Comparison of ENCODE assay signal across 12 mouse cellular contexts in the genomic region with DNA sequence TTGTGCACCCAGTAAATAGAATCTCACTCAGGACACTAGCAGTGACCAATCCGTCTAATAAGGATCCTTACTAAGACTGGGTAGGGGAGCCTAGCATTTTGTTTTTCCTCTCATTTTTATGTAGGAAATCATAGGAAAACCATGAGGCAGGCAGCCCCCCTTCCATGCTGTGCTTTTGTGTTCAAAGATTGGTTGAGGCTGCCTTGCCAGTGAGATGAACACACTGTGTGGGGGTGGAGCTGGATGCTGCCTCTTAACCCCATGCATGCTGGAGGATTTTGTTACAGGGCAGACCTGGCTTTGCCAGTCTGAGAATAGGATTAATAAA.
DNase-seq lines count a peak whose midpoint lies in the region; ATAC-seq and TF ChIP-seq lines count a peak whose summit lies in the region.
"Had no signal": no experiment of that assay in that cellular context is flagged by ENCODE, and none has a peak within 500 bp of the region (broad histone marks: within the 10 kb centered on the region; RNA-seq: fewer than 3 reads in every experiment).

No protein-coding gene starts in this region.

- 26% methylated on average over 1 of the region's 1 CpGs for WGBS in hindbrain, embryonic 10.5 days
- 29% methylated on average over 1 of the region's 1 CpGs for WGBS in limb, embryonic 14.5 days

- peak overlapping the region; percentile 30 for H3K4me3 ChIP-seq in hindbrain, embryonic 10.5 days
- no peak overlapping the region for H3K4me3 ChIP-seq in limb, embryonic 14.5 days (replicated peaks; ENCODE audit: low read length)

- H3K9me3 ChIP-seq in hindbrain, embryonic 10.5 days = no peaks in the 10 kb centered on the region
- no peaks in the 10 kb centered on the region for H3K9me3 ChIP-seq in limb, embryonic 14.5 days (ENCODE audit: control insufficient read depth, low read length)

- H3K4me2 ChIP-seq in limb, embryonic 14.5 days (replicated peaks; ENCODE audit: low read depth, low read length, severe bottlenecking) = no peak overlapping the region

- peak; percentile 35 to 49 for DNase-seq in right cerebral cortex, postnatal 10 days (ENCODE audit: low spot score in 2 of 2)
- DNase-seq in right cerebral cortex, postnatal 14 days = no peak
- DNase-seq in hindbrain, embryonic 10.5 days (ENCODE audit: low spot score) = peak; percentile 68
- peak; percentile 12 for DNase-seq in limb, embryonic 14.5 days (ENCODE audit: low spot score)
- DNase-seq in retina, embryonic 14.5 days (ENCODE audit: low spot score) = peak; percentile 69
- DNase-seq in gastrocnemius, postnatal 10 days = no peak
- no peak for DNase-seq in adrenal gland, postnatal 36 days
- DNase-seq: cerebellum, adult 18-20 months; liver; thymus, adult 18-20 months had no signal

- H3K27me3 ChIP-seq in hindbrain, embryonic 10.5 days (ENCODE audit: insufficient read depth, poor library complexity, severe bottlenecking) = no peaks in the 10 kb centered on the region
- H3K27me3 ChIP-seq in limb, embryonic 14.5 days (ENCODE audit: control insufficient read depth, insufficient read depth, low read length) = no peaks in the 10 kb centered on the region
- H3K27me3 ChIP-seq: CH12.LX had no signal

- no peak overlapping the region for H3K9ac ChIP-seq in limb, embryonic 14.5 days (ENCODE audit: low read depth, low read length, severe bottlenecking)

- no peaks in the 10 kb centered on the region for H3K36me3 ChIP-seq in hindbrain, embryonic 10.5 days
- H3K36me3 ChIP-seq in limb, embryonic 14.5 days (ENCODE audit: control insufficient read depth, insufficient read depth, low read length) = no peaks in the 10 kb centered on the region

- H3K4me1 ChIP-seq in hindbrain, embryonic 10.5 days (replicated peaks) = peaks cover 47% of the 10 kb centered on the region
- peaks cover 12% of the 10 kb centered on the region; the same call in 1 of the 2 replicates for H3K4me1 ChIP-seq in limb, embryonic 14.5 days (ENCODE audit: control insufficient read depth, insufficient read depth, low read length)

- peak overlapping the region; percentile 94 for H3K27ac ChIP-seq in hindbrain, embryonic 10.5 days
- H3K27ac ChIP-seq in limb, embryonic 14.5 days (replicated peaks; ENCODE audit: low read depth, low read length) = peak overlapping the region; percentile 9; the same call in 1 of the 2 replicates

- TF ChIP-seq POLR2A in limb, embryonic 14.5 days (IDR thresholded peaks at IDR 0.05; ENCODE audit: borderline replicate concordance, extremely low read depth, insufficient read depth, insufficient read length) = no peak

- ATAC-seq in limb, embryonic 14.5 days (ENCODE audit: low FRiP score, low read depth) = no peak
- ATAC-seq in frontal cortex, adult (ENCODE audit: low TSS enrichment) = no peak

Comparison
In these comparisons a context has a peak if more than half of its experiments do, and no peak if none do; other contexts are left out.
1. DNase-seq: peak in right cerebral cortex, postnatal 10 days (2 of 2), hindbrain, embryonic 10.5 days (single experiment), limb, embryonic 14.5 days (single experiment) and retina, embryonic 14.5 days (single experiment); none in right cerebral cortex, postnatal 14 days (single experiment), gastrocnemius, postnatal 10 days (single experiment) and adrenal gland, postnatal 36 days (0 of 2).